Mouse (Mus musculus) kidney, adult 18-20 months (tissue): Measurements from ENCODE around the gene Cd300lg.
A peak's percentile ranks its signal among the peaks of the same experiment; 100 is the strongest.

ENCODE experiments used
- DNase-seq: peaks from one replicate; pipeline ENCODE4 v3.0.0; 2021

Cd300lg gene

GRCm38 (mm10) chr11:102102485-102103258, 61.4 kb downstream of the Cd300lg start:
- DNase-seq: peak; percentile 70
